1 mouse cellular context compared by ENCODE assay signal in genomic region chr7:16056459-16057135, GRCm38 (mm10).
A peak's percentile ranks its signal among the peaks of the same experiment; 100 is the strongest.
TF ChIP-seq lines count a peak whose summit lies in the region.

No protein-coding gene starts in this region.

TF ChIP-seq in CH12.LX, 34 proteins besides CTCF, POLR2A, EP300 and RAD21 (continued from another document):
- TF ChIP-seq NRF1 (IDR thresholded peaks at IDR 0.05; ENCODE audit: low read depth, low read length) (no peak), ZC3H11A (IDR thresholded peaks at IDR 0.05; ENCODE audit: low read depth, low read length) (no peak), JUN (IDR thresholded peaks at IDR 0.05; ENCODE audit: insufficient read depth, low read depth, low read length) (no peak), MAX (IDR thresholded peaks at IDR 0.05; ENCODE audit: low read length) (peak; percentile 51; the same call in 1 of the 2 replicates), UBTF (IDR thresholded peaks at IDR 0.05; ENCODE audit: low read depth, low read length) (no peak)
